Mouse (Mus musculus) C2C12 (cell line): Measurements from ENCODE around the gene Rnaseh2a.

Source experiments
- CEBPB ChIP-seq: IDR thresholded peaks from one replicate; pipeline ENCODE4 v1.6.1; 2011; ENCODE audit warnings: low read depth, mild to moderate bottlenecking, control low read depth, moderate library complexity
- CTCF ChIP-seq: IDR thresholded peaks from one replicate; pipeline ENCODE4 v1.5.1; 2011; ENCODE audit not compliant: control insufficient read depth, insufficient read depth, insufficient read length
- FOSL1 ChIP-seq: IDR thresholded peaks from one replicate; pipeline ENCODE4 v1.8.0; 2011; ENCODE audit warnings: mild to moderate bottlenecking, low read length; ENCODE audit not compliant: poor library complexity, insufficient read depth, severe bottlenecking
- MAX ChIP-seq: IDR thresholded peaks from one replicate; pipeline ENCODE4 v1.6.1; 2011; ENCODE audit warnings: mild to moderate bottlenecking, control low read depth
- MYOG ChIP-seq: IDR thresholded peaks from one replicate; pipeline ENCODE4 v1.6.1; 2011; ENCODE audit not compliant: control insufficient read depth, insufficient read length; ENCODE audit errors: extremely low read depth
- USF1 ChIP-seq: IDR thresholded peaks from one replicate; pipeline ENCODE4 v1.6.1; 2011; ENCODE audit warnings: low read depth, mild to moderate bottlenecking, control low read depth, moderate library complexity

DNA sequence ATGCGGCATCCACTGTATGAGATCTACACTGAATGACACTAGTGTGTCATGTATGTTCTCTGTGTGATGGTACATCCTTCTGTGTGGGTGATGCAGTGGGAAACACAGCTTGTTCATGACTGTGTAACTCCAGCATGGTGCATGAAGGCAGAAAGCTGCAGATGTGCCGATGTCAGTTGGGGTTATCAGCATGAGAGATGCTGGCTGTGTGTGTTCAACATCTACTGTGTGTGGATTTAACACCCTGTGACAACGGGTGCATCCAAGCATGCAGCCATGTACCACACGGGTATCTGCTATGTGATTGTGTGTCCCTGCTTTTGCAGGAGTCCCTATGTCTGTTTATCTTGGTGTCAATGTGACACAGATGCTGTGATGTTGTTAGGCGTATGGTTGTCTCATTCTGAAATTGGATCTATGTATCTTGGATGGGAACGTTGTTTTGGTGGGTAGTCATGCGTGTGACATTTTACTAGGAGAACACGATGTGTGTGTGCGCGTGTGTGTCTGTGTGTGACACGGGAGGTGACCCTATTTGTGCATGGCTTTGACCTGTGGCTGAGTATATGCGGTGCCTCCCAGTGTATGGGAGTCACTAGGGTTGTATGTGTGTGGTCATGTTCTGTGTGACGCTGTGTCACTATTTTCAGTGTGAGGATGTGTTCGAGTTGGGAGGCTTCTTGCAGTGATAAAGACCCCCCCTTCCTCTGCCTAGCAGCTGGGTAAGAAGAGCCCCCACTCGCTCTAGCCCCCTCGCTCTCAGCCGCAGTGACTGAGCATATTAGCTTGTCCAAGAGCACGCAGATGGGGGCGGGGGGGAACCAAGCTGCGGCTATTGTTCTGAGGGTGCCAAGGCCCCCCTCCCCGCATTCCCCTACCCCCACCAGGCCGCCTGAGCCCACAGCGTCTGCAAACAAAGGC lies 33.3 kb downstream of the Rnaseh2a start:
- TF ChIP-seq CTCF, result no peak
- no peak for TF ChIP-seq MYOG
- TF ChIP-seq MAX, result no peak
- TF ChIP-seq FOSL1, result no peak
- no peak for TF ChIP-seq CEBPB
- TF ChIP-seq USF1, result no peak
